ENCODE assay signal across 8 mouse cellular contexts in genomic region chr8:71595862-71596261, GRCm38 (mm10). TPM values are rescaled to one million over a fixed set of nuclear protein-coding genes. Genes with fewer than 3 reads are reported as not detected.
DNase-seq lines count a peak whose midpoint lies in the region; ATAC-seq lines count a peak whose summit lies in the region.

No protein-coding gene starts in this region.

- no peak overlapping the region for H3K4me3 ChIP-seq in heart, embryonic 12.5 days
- no peak overlapping the region for H3K4me3 ChIP-seq in liver, embryonic 12.5 days
- no peak overlapping the region for H3K4me3 ChIP-seq in stomach, embryonic 14.5 days (ENCODE audit: low read depth, low read length)

- peak overlapping the region; percentile 11; the same call in 1 of the 2 replicates for H3K4me2 ChIP-seq in heart, embryonic 12.5 days
- peak overlapping the region; percentile 23 for H3K4me2 ChIP-seq in liver, embryonic 12.5 days
- H3K4me2 ChIP-seq in stomach, embryonic 14.5 days (replicated peaks; ENCODE audit: low read depth, low read length): no peak overlapping the region

- no peak overlapping the region for H3K27ac ChIP-seq in heart, embryonic 12.5 days (ENCODE audit: poor library complexity, severe bottlenecking)
- no peak overlapping the region for H3K27ac ChIP-seq in liver, embryonic 12.5 days
- H3K27ac ChIP-seq in stomach, embryonic 14.5 days (ENCODE audit: low read length): no peak overlapping the region

- peaks cover 28% of the 10 kb centered on the region for H3K4me1 ChIP-seq in heart, embryonic 12.5 days (replicated peaks)
- peaks cover 49% of the 10 kb centered on the region for H3K4me1 ChIP-seq in liver, embryonic 12.5 days
- H3K4me1 ChIP-seq in stomach, embryonic 14.5 days (ENCODE audit: control insufficient read depth, insufficient read depth, low read length): peaks cover 16% of the 10 kb centered on the region; the same call in 1 of the 2 replicates

- 10% methylated on average over 27 of the region's 27 CpGs for WGBS in heart, embryonic 12.5 days
- 8% methylated on average over 27 of the region's 27 CpGs for WGBS in liver, embryonic 12.5 days (ENCODE audit: insufficient replicate concordance)
- 11% methylated on average over 27 of the region's 27 CpGs for WGBS in stomach, embryonic 14.5 days

- peaks cover 25% of the 10 kb centered on the region for H3K27me3 ChIP-seq in heart, embryonic 12.5 days (replicated peaks)
- H3K27me3 ChIP-seq in liver, embryonic 12.5 days (replicated peaks): peaks cover 17% of the 10 kb centered on the region
- H3K27me3 ChIP-seq in stomach, embryonic 14.5 days (ENCODE audit: control insufficient read depth, insufficient read depth, low read length): no peaks in the 10 kb centered on the region

- H3K9me3 ChIP-seq in heart, embryonic 12.5 days (replicated peaks): no peaks in the 10 kb centered on the region
- no peaks in the 10 kb centered on the region for H3K9me3 ChIP-seq in liver, embryonic 12.5 days (replicated peaks)
- H3K9me3 ChIP-seq in stomach, embryonic 14.5 days (ENCODE audit: control insufficient read depth, low read depth, low read length): no peaks in the 10 kb centered on the region

- H3K9ac ChIP-seq in heart, embryonic 12.5 days: no peak overlapping the region
- no peak overlapping the region for H3K9ac ChIP-seq in liver, embryonic 12.5 days
- no peak overlapping the region for H3K9ac ChIP-seq in stomach, embryonic 14.5 days (replicated peaks; ENCODE audit: low read depth, low read length)

- H3K36me3 ChIP-seq in heart, embryonic 12.5 days: peaks cover 4% of the 10 kb centered on the region
- H3K36me3 ChIP-seq in liver, embryonic 12.5 days: peaks cover 16% of the 10 kb centered on the region
- peaks cover 6% of the 10 kb centered on the region for H3K36me3 ChIP-seq in stomach, embryonic 14.5 days (ENCODE audit: control insufficient read depth, insufficient read depth, low read length)

- peak; percentile 94 to 95 for DNase-seq in B cell, adult 2 months
- DNase-seq in brain, adult 2 months (ENCODE audit: low read depth, low spot score): peak; percentile 92
- peak; percentile 92 for DNase-seq in kidney, postnatal 14 days
- DNase-seq in neural tube, embryonic 10.5 days (ENCODE audit: extremely low spot score, low spot score): peak; percentile 89

- peak; percentile 68 for ATAC-seq in erythroblast, adult 5-6 weeks (replicated peaks; ENCODE audit: low FRiP score, poor library complexity, severe bottlenecking)
- ATAC-seq in heart, embryonic 12.5 days (ENCODE audit: insufficient number of reproducible peaks, low FRiP score): peak; percentile 30; the same call in 1 of the 2 replicates
- peak; percentile 2; the same call in 1 of the 2 replicates for ATAC-seq in liver, embryonic 12.5 days
- ATAC-seq in stomach, embryonic 14.5 days (ENCODE audit: insufficient number of reproducible peaks, insufficient read depth, low FRiP score, low read depth): 0 out of 2 replicates have a peak, but pooled peaks have one; percentile 9

RNA-seq across cellular contexts. Expression of gene Fam129c, which starts 1.6 kb away (rescaled TPM):
- total RNA-seq in erythroblast, adult 5-6 weeks (2015; ENCODE audit: low replicate concordance): not detected in 2 replicates
- not detected in 2 replicates for total RNA-seq in erythroblast, adult 5-6 weeks (2017; ENCODE audit: low replicate concordance)
- 2.2 and 2.4 TPM in 2 replicates for polyA plus RNA-seq in heart, embryonic 12.5 days (2016; fragmentation: Nextera tagmentation; extraction: Ambion mirVana)
- 1.3 and 2.3 TPM in 2 replicates for polyA plus RNA-seq in liver, embryonic 12.5 days (2016; fragmentation: Nextera tagmentation; extraction: Ambion mirVana)
- polyA plus RNA-seq in stomach, embryonic 14.5 days (2014; fragmentation: Nextera tagmentation; extraction: Ambion mirVana): 3.4 and 4.5 TPM in 2 replicates

RNA-seq across cellular contexts. Expression of gene Pgls, which starts 3.9 kb away (rescaled TPM):
- 24.0 and 27.4 TPM in 2 replicates for total RNA-seq in erythroblast, adult 5-6 weeks (2015; ENCODE audit: low replicate concordance)
- total RNA-seq in erythroblast, adult 5-6 weeks (2017; ENCODE audit: low replicate concordance): 13.5 and 23.2 TPM in 2 replicates
- 178 and 179 TPM in 2 replicates for polyA plus RNA-seq in heart, embryonic 12.5 days (2016; fragmentation: Nextera tagmentation; extraction: Ambion mirVana)
- 138 and 144 TPM in 2 replicates for polyA plus RNA-seq in liver, embryonic 12.5 days (2016; fragmentation: Nextera tagmentation; extraction: Ambion mirVana)
- polyA plus RNA-seq in stomach, embryonic 14.5 days (2014; fragmentation: Nextera tagmentation; extraction: Ambion mirVana): 258 and 266 TPM in 2 replicates

RNA-seq across cellular contexts. Expression of gene Colgalt1, which starts 14.9 kb away (rescaled TPM):
- total RNA-seq in erythroblast, adult 5-6 weeks (2015; ENCODE audit: low replicate concordance): 9.8 and 19.9 TPM in 2 replicates
- 9.6 and 10.8 TPM in 2 replicates for total RNA-seq in erythroblast, adult 5-6 weeks (2017; ENCODE audit: low replicate concordance)
- 60.7 and 61.4 TPM in 2 replicates for polyA plus RNA-seq in heart, embryonic 12.5 days (2016; fragmentation: Nextera tagmentation; extraction: Ambion mirVana)
- 29.0 and 30.1 TPM in 2 replicates for polyA plus RNA-seq in liver, embryonic 12.5 days (2016; fragmentation: Nextera tagmentation; extraction: Ambion mirVana)
- 87.6 and 89.1 TPM in 2 replicates for polyA plus RNA-seq in stomach, embryonic 14.5 days (2014; fragmentation: Nextera tagmentation; extraction: Ambion mirVana)

RNA-seq across cellular contexts. Expression of gene Slc27a1, which starts 27.2 kb away (rescaled TPM):
- total RNA-seq in erythroblast, adult 5-6 weeks (2015; ENCODE audit: low replicate concordance): 0.42 and 1.2 TPM in 2 replicates
- 0.51 TPM in 1 of 2 replicates, not detected in the other for total RNA-seq in erythroblast, adult 5-6 weeks (2017; ENCODE audit: low replicate concordance)
- 21.2 and 22.6 TPM in 2 replicates for polyA plus RNA-seq in heart, embryonic 12.5 days (2016; fragmentation: Nextera tagmentation; extraction: Ambion mirVana)
- polyA plus RNA-seq in liver, embryonic 12.5 days (2016; fragmentation: Nextera tagmentation; extraction: Ambion mirVana): 4.1 and 4.4 TPM in 2 replicates
- polyA plus RNA-seq in stomach, embryonic 14.5 days (2014; fragmentation: Nextera tagmentation; extraction: Ambion mirVana): 28.2 and 29.4 TPM in 2 replicates

RNA-seq across cellular contexts. Expression of gene Nxnl1, which starts 29.5 kb away (rescaled TPM):
- not detected in 2 replicates for total RNA-seq in erythroblast, adult 5-6 weeks (2015; ENCODE audit: low replicate concordance)
- total RNA-seq in erythroblast, adult 5-6 weeks (2017; ENCODE audit: low replicate concordance): not detected in 2 replicates
- polyA plus RNA-seq in heart, embryonic 12.5 days (2016; fragmentation: Nextera tagmentation; extraction: Ambion mirVana): not detected in 2 replicates
- 0.32 and 0.36 TPM in 2 replicates for polyA plus RNA-seq in liver, embryonic 12.5 days (2016; fragmentation: Nextera tagmentation; extraction: Ambion mirVana)
- polyA plus RNA-seq in stomach, embryonic 14.5 days (2014; fragmentation: Nextera tagmentation; extraction: Ambion mirVana): not detected in 2 replicates

Comparison
In these comparisons a context has a peak if more than half of its experiments do, and no peak if none do; other contexts are left out.
1. ATAC-seq: peak in every context shown above with its lines; median percentile 68 in erythroblast, adult 5-6 weeks; 30 in heart, embryonic 12.5 days; 9 in stomach, embryonic 14.5 days; 2 in liver, embryonic 12.5 days.